Mouse (Mus musculus) liver, postnatal 0 days (tissue): ENCODE measurements around the gene Tjp1.

Source experiments
- CTCF ChIP-seq: sonication (generic); IDR thresholded peaks from 2 replicates; pipeline ENCODE4 v1.5.1; 2016; ENCODE audit warnings: antibody characterized with exemption, low read depth
- EP300 ChIP-seq: IDR thresholded peaks from 2 replicates; pipeline ENCODE4 v1.6.1; 2016; ENCODE audit warnings: antibody characterized with exemption, low read depth, mild to moderate bottlenecking

GRCm38 (mm10) chr7:65438146-65438545 lies 89.4 kb downstream of the Tjp1 start:
- no peak for TF ChIP-seq CTCF
- no peak for TF ChIP-seq EP300
